Mouse (Mus musculus) hindbrain, postnatal 0 days (tissue): ENCODE results near the gene Hist2h2ac. TPM values are rescaled to one million over a fixed set of nuclear protein-coding genes. Genes with fewer than 3 reads are reported as not detected.

Source experiments
- ATAC-seq: fragments of 200-750 bp; cut with Nextera tagmentation; 2 replicates; pipeline ENCODE4 v1.8.0; 2017; ENCODE audit warnings: mild to moderate bottlenecking, moderate TSS enrichment, moderate library complexity
- DNase-seq: peaks from one replicate; pipeline ENCODE4 v3.0.0-alpha.2; 2015; ENCODE audit warnings: low spot score
- H3K27ac ChIP-seq: fragments of 300-500 bp; sonication (generic); 2 replicates; pipeline ENCODE4 v1.5.1; 2014; ENCODE audit warnings: mild to moderate bottlenecking
- H3K27me3 ChIP-seq: fragments of 300-500 bp; sonication (generic); 2 replicates; pipeline ENCODE4 v1.6.1; 2014; ENCODE audit warnings: low read length, mixed read lengths; ENCODE audit not compliant: insufficient read depth
- H3K36me3 ChIP-seq: fragments of 300-500 bp; sonication (generic); 2 replicates; pipeline ENCODE4 v1.6.1; 2014; ENCODE audit warnings: low read length, mixed read lengths; ENCODE audit not compliant: insufficient read depth
- H3K4me1 ChIP-seq: fragments of 300-500 bp; sonication (generic); 2 replicates; pipeline ENCODE4 v1.6.1; 2014; ENCODE audit warnings: antibody characterized with exemption, low read length, mixed read lengths; ENCODE audit not compliant: insufficient read depth
- H3K4me2 ChIP-seq: fragments of 300-500 bp; sonication (generic); 2 replicates; pipeline ENCODE4 v1.6.1; 2014; ENCODE audit warnings: low read depth, mild to moderate bottlenecking, low read length, moderate library complexity, mixed read lengths
- H3K4me3 ChIP-seq: fragments of 300-500 bp; sonication (generic); 2 replicates; pipeline ENCODE4 v1.5.1; 2014; ENCODE audit warnings: low read length
- H3K9ac ChIP-seq: fragments of 300-500 bp; sonication (generic); replicated peaks from 2 replicates; pipeline ENCODE4 v1.6.1; 2014; ENCODE audit warnings: mild to moderate bottlenecking, low read length, moderate library complexity, mixed read lengths
- H3K9me3 ChIP-seq: fragments of 300-500 bp; sonication (generic); 2 replicates; pipeline ENCODE4 v1.6.1; 2016; ENCODE audit warnings: low read length, mixed read lengths
- CTCF ChIP-seq: IDR thresholded peaks from 2 replicates; pipeline ENCODE4 v1.5.1; 2016; ENCODE audit warnings: antibody characterized with exemption, control low read depth, low read depth
- WGBS: fragments of 180-500 bp; shearing (Covaris S2); extraction: QIAGEN DNeasy Blood & Tissue Kit; methylation state at CpG from one replicate; pipeline ENCODE4 v1.1.7; 2014; 5-methylcytosine and 5-hydroxymethylcytosine counted together
- microRNA-seq, 2 experiments: library from miRNA; unstranded; fragments of <30 nt; microRNA quantifications; one replicate each; pipeline ENCODE4; 2016
- polyA plus RNA-seq: library from polyadenylated mRNA; unstranded; fragments of >200 nt; fragmentation: Nextera tagmentation; extraction: Ambion mirVana; gene quantifications from 2 replicates; pipeline ENCODE4 v1.2.1, GENCODE M21; 2015
- total RNA-seq: library from RNA; depleted of rRNA; stranded (reverse); fragments of >200 nt; gene quantifications from 2 replicates; pipeline ENCODE4 v1.2.3, GENCODE M21; 2014; rRNA removed

Hist2h2ac gene
- total and polyA plus RNA-seq, 2 experiments from 2014 or later, result 3.9 to 726 TPM

DNA sequence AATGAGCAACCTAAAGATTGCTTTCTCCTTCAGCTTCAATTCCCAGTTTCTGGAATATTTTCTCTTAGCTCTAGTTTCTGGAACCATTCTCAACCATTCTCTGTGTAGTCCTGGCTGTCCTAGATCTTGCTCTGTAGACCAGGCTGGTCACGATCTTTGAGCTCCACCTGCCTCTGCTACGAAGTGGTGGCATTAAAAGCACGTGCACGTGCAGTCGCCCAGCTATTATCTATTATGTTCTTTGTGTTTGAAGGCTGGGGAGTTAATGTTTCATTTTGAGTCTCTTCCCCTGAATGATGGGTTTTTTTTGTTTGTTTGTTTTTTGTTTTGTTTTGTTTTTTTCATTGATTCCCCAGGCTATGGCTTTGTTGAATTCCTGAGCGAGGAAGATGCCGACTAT, 47.5 kb downstream of the Hist2h2ac start:
- H3K9ac ChIP-seq, result peak overlapping the region; percentile 89
- DNase-seq (no peak), ATAC-seq (no peak)
- no peaks in the 10 kb centered on the region for H3K27me3 ChIP-seq
- peak overlapping the region; percentile 95 for H3K4me3 ChIP-seq
- peak overlapping the region; percentile 98 for H3K4me2 ChIP-seq
- 37% methylated on average over 7 of the region's 7 CpGs for WGBS
- no peak for TF ChIP-seq CTCF
- no peaks in the 10 kb centered on the region for H3K9me3 ChIP-seq
- H3K27ac ChIP-seq, result peak overlapping the region; percentile 99; the same call in 1 of the 2 replicates
- peaks cover 11% of the 10 kb centered on the region for H3K4me1 ChIP-seq
- peaks cover 30% of the 10 kb centered on the region for H3K36me3 ChIP-seq

DNA sequence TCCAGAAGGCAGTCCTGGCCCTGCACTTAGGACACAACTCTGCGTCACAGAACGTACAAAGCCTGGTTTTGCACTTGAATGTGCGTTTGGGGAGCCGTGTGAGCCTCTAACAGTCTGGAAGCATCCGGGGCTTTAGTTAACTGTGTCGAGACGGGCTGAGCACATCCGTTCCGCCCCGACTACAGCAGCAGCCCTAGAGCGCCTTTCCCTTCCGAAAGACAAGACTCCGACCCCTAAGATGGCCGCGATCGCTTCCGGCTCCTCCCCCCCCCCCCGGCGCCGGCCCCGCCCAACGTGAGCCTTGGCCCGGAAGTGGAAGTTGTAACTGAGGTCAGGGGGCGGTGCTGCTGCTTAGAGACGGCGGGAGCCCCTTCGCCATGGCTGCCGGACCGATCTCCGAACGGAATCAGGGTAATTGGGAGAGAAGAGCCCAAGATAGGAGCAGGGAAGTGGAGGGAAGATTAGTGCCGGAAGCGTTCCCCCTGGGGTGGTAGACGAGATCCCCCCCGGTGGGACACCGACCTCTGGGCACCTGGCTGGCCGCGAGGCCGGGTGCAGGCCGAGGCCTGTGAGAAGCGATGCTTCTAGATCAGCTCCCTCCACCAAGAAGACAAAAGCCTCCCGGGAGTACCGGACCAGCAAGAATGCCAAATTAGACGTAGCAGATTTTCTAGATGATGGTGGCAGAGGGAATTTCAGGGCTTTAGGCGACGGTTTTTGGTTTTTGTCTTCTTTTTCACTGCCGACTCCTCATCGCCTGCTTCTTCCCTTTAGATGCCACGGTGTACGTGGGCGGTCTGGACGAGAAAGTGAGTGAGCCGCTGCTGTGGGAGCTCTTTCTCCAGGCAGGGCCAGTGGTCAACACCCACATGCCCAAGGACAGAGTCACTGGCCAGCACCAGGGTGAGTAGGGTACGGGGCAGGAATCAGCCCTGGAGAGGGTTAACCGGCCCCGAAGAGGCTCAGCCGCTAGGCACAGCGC, 48.2 kb downstream of the Hist2h2ac start, which contains the start of gene Sf3b4:
Sf3b4 (plus strand) TSS at position 136 of the 982 bp plus-strand sequence.
- TF ChIP-seq CTCF, result no peak
- H3K4me3 ChIP-seq, result peak within 1 kb of the TSS; percentile 95
- WGBS, result under 1% methylated on average over 54 of the region's 58 CpGs
- peak within 1 kb of the TSS; percentile 98 for H3K4me2 ChIP-seq
- ATAC-seq (peak; percentile 97), DNase-seq (peak; percentile 95)
- H3K36me3 ChIP-seq, result peaks cover 26% of the 10 kb centered on the region
- peaks cover 11% of the 10 kb centered on the region for H3K4me1 ChIP-seq
- peak within 1 kb of the TSS; percentile 89 for H3K9ac ChIP-seq
- H3K27me3 ChIP-seq, result no peaks in the 10 kb centered on the region
- no peaks in the 10 kb centered on the region for H3K9me3 ChIP-seq
- H3K27ac ChIP-seq, result peak within 1 kb of the TSS; percentile 99

DNA sequence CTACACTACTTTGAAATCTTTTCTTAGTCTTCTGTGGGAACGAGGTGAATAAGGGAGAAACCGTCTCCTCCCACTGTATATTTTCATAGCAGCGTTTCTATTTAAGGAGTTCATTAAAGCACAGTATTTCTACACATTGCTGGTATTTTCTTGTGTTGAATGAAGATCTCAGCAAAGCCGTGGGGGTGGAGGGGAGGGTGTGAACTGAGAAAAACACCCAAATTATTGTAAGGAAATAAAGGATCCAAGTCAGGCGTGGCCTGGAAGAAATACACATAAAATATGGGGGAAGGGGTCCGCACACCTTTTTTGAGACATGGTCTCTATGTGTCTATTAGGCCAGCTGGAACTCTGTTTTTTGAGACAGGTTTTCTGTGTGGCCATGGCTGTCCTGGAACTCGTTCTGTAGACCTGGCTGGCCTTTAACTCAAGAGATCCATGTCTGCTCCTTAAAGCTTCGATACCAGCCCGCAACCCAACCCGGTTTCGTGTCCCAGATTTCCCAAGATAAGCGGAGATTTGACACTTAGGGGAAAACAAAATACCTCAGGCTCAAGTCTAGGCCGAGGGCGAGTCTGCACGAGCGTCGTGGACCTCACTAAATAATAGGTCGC, 49.0 kb downstream of the Hist2h2ac start:
- Histone ChIP-seq H3K9me3 (no peaks in the 10 kb centered on the region), H3K27me3 (no peaks in the 10 kb centered on the region), H3K4me1 (peaks cover 11% of the 10 kb centered on the region), H3K4me2 (peak overlapping the region; percentile 98), H3K9ac (peak overlapping the region; percentile 89), H3K4me3 (peak overlapping the region; percentile 95), H3K27ac (peak overlapping the region; percentile 99), H3K36me3 (peaks cover 22% of the 10 kb centered on the region)
- TF ChIP-seq CTCF, result no peak
- peak; percentile 10; the same call in 1 of the 2 replicates for ATAC-seq
- DNase-seq, result no peak
- 21% methylated on average over 18 of the region's 18 CpGs for WGBS

DNA sequence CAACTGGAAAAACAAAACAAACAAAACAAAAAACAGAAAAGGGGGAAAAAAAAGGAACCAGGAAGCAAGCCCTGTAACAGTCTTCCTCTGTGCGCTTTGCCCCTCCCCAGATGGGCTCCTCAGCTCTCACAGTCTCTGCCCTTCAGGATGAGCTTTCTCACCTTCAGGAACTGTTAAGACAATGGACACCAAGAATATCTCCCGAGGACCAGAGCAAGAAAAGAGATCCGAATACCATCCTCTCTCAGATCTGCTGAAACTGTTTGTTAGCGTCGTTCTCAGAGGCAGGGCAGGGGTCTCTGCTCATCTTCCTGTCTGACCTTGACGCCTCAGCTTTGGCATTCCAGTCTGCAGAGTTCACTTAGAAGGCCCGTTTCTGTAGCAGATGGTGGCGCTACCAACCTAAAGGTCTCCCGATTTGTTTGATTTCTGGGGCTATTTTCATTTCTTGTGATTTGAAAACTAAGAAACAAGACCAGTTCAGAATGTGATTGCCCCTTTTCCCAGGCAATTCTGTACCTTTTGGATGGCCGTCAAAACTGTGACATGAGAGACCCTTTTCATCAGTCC, 49.6 kb downstream of the Hist2h2ac start:
- ATAC-seq, result no peak
- peak overlapping the region; percentile 99 for H3K27ac ChIP-seq
- no peaks in the 10 kb centered on the region for H3K9me3 ChIP-seq
- DNase-seq, result no peak
- H3K9ac ChIP-seq, result peak overlapping the region; percentile 89
- no peaks in the 10 kb centered on the region for H3K27me3 ChIP-seq
- WGBS, result 74% methylated on average over 10 of the region's 10 CpGs
- peaks cover 11% of the 10 kb centered on the region for H3K4me1 ChIP-seq
- peak overlapping the region; percentile 95 for H3K4me3 ChIP-seq
- H3K36me3 ChIP-seq, result peaks cover 17% of the 10 kb centered on the region
- H3K4me2 ChIP-seq, result peak overlapping the region; percentile 98
- TF ChIP-seq CTCF, result no peak

Small RNA genes lying within 50 kb of the gene (microRNA-seq; reads per million reads assigned to microRNA genes)
- gene Gm44492, result 0 reads per million in 2 experiments
- gene Gm47311, result 0 reads per million in 2 experiments
- 0 reads per million in 2 experiments for gene Gm47313

Other genes with a start within 250 kb of the Hist2h2ac start
- gene Plekho1, start 224.9 kb downstream of the Hist2h2ac start, total RNA-seq, result 45.5 and 57.8 TPM in 2 replicates
- 37.9 and 39.0 TPM in 2 replicates for gene Plekho1, start 224.9 kb downstream of the Hist2h2ac start, polyA plus RNA-seq
- 22.1 and 24.9 TPM in 2 replicates for gene Vps45, start 162.4 kb downstream of the Hist2h2ac start, total RNA-seq
- 59.3 and 61.8 TPM in 2 replicates for gene Vps45, start 162.4 kb downstream of the Hist2h2ac start, polyA plus RNA-seq
- 10.1 and 23.6 TPM in 2 replicates for gene Otud7b, start 116.4 kb downstream of the Hist2h2ac start, total RNA-seq
- gene Otud7b, start 116.4 kb downstream of the Hist2h2ac start, polyA plus RNA-seq, result 9.0 and 11.7 TPM in 2 replicates
- 11.0 and 11.7 TPM in 2 replicates for gene Mtmr11, start 58.9 kb downstream of the Hist2h2ac start, total RNA-seq
- 11.4 and 14.0 TPM in 2 replicates for gene Mtmr11, start 58.9 kb downstream of the Hist2h2ac start, polyA plus RNA-seq
- gene Sf3b4, start 48.5 kb downstream of the Hist2h2ac start, total RNA-seq, result 67.7 and 94.8 TPM in 2 replicates
- gene Sf3b4, start 48.5 kb downstream of the Hist2h2ac start, polyA plus RNA-seq, result 134 and 144 TPM in 2 replicates
- gene Sv2a, start 39.7 kb downstream of the Hist2h2ac start, total RNA-seq, result 133 and 136 TPM in 2 replicates
- gene Sv2a, start 39.7 kb downstream of the Hist2h2ac start, polyA plus RNA-seq, result 138 and 151 TPM in 2 replicates
- gene Bola1, start 1.2 kb downstream of the Hist2h2ac start, total RNA-seq, result 40.4 and 42.9 TPM in 2 replicates
- gene Bola1, start 1.2 kb downstream of the Hist2h2ac start, polyA plus RNA-seq, result 62.1 and 63.0 TPM in 2 replicates
- 74.8 and 161 TPM in 2 replicates for gene Hist2h2ab, start 1.0 kb downstream of the Hist2h2ac start, total RNA-seq
- gene Hist2h2ab, start 1.0 kb downstream of the Hist2h2ac start, polyA plus RNA-seq, result not detected in 2 replicates
- gene Hist2h2be, start 239 bp upstream of the Hist2h2ac start, total RNA-seq, result 10.1 and 15.4 TPM in 2 replicates
- gene Hist2h2be, start 239 bp upstream of the Hist2h2ac start, polyA plus RNA-seq, result 4.0 and 4.1 TPM in 2 replicates
- gene Hist2h3c2, start 18.2 kb upstream of the Hist2h2ac start, total RNA-seq, result 441 and 602 TPM in 2 replicates
- gene Hist2h3c2, start 18.2 kb upstream of the Hist2h2ac start, polyA plus RNA-seq, result 1.6 and 2.3 TPM in 2 replicates
- 1,755 and 2,054 TPM in 2 replicates for gene Hist2h2aa2, start 19.4 kb upstream of the Hist2h2ac start, total RNA-seq
- 52.1 and 62.1 TPM in 2 replicates for gene Hist2h2aa2, start 19.4 kb upstream of the Hist2h2ac start, polyA plus RNA-seq
- 1,894 and 2,680 TPM in 2 replicates for gene Hist2h2aa1, start 24.6 kb upstream of the Hist2h2ac start, total RNA-seq
- gene Hist2h2aa1, start 24.6 kb upstream of the Hist2h2ac start, polyA plus RNA-seq, result 24.4 and 25.0 TPM in 2 replicates
- not detected in 2 replicates for gene Hist2h3c1, start 25.8 kb upstream of the Hist2h2ac start, total RNA-seq
- gene Hist2h3c1, start 25.8 kb upstream of the Hist2h2ac start, polyA plus RNA-seq, result 0.16 TPM in 1 of 2 replicates, not detected in the other
- 127 and 159 TPM in 2 replicates for gene Hist2h4, start 42.4 kb upstream of the Hist2h2ac start, total RNA-seq
- 10.2 and 10.6 TPM in 2 replicates for gene Hist2h4, start 42.4 kb upstream of the Hist2h2ac start, polyA plus RNA-seq
- 1,585 and 2,263 TPM in 2 replicates for gene Hist2h3b, start 47.8 kb upstream of the Hist2h2ac start, total RNA-seq
- 15.7 and 22.9 TPM in 2 replicates for gene Hist2h3b, start 47.8 kb upstream of the Hist2h2ac start, polyA plus RNA-seq
- gene Hist2h2bb, start 48.9 kb upstream of the Hist2h2ac start, total RNA-seq, result 234 and 397 TPM in 2 replicates
- 1.4 and 2.4 TPM in 2 replicates for gene Hist2h2bb, start 48.9 kb upstream of the Hist2h2ac start, polyA plus RNA-seq
- 2.6 and 8.4 TPM in 2 replicates for gene Fcgr1, start 73.1 kb upstream of the Hist2h2ac start, total RNA-seq
- gene Fcgr1, start 73.1 kb upstream of the Hist2h2ac start, polyA plus RNA-seq, result 2.1 and 2.4 TPM in 2 replicates
- gene BC107364, start 231.4 kb upstream of the Hist2h2ac start, total RNA-seq, result not detected in 2 replicates
- gene BC107364, start 231.4 kb upstream of the Hist2h2ac start, polyA plus RNA-seq, result not detected in 2 replicates